Mouse (Mus musculus) intestine, embryonic 16.5 days (tissue): ENCODE measurements around the gene Fbp1. TPM values are rescaled to one million over a fixed set of nuclear protein-coding genes. Genes with fewer than 3 reads are reported as not detected.
A peak's percentile ranks its signal among the peaks of the same experiment; 100 is the strongest.
"Not testable (repeated sequence)": the region's sequence is repeated elsewhere in the genome, so short reads cannot be mapped to it uniquely, and the experiment has no call there.

Source experiments
- ATAC-seq: fragments of 200-750 bp; cut with Nextera tagmentation; 2 replicates; pipeline ENCODE4 v1.8.0; 2017; ENCODE audit warnings: moderate TSS enrichment, moderate library complexity
- H3K27ac ChIP-seq: fragments of 300-500 bp; sonication (generic); 2 replicates; pipeline ENCODE4 v1.5.1; 2014; ENCODE audit warnings: mild to moderate bottlenecking, low read length
- H3K27me3 ChIP-seq: fragments of 300-500 bp; sonication (generic); replicated peaks from 2 replicates; pipeline ENCODE4 v1.6.1; 2014; ENCODE audit warnings: low read length, control low read depth, mixed read lengths; ENCODE audit not compliant: control insufficient read depth, insufficient read depth
- H3K36me3 ChIP-seq: fragments of 300-500 bp; sonication (generic); 2 replicates; pipeline ENCODE4 v1.6.1; 2014; ENCODE audit warnings: low read length, control low read depth; ENCODE audit not compliant: control insufficient read depth, insufficient read depth
- H3K4me1 ChIP-seq: fragments of 300-500 bp; sonication (generic); 2 replicates; pipeline ENCODE4 v1.6.1; 2014; ENCODE audit warnings: low read length, control low read depth, mixed read lengths; ENCODE audit not compliant: control insufficient read depth, insufficient read depth
- H3K4me2 ChIP-seq: fragments of 300-500 bp; sonication (generic); 2 replicates; pipeline ENCODE4 v1.6.1; 2014; ENCODE audit warnings: low read depth, low read length, control low read depth
- H3K4me3 ChIP-seq: fragments of 300-500 bp; sonication (generic); 2 replicates; pipeline ENCODE4 v1.5.1; 2014; ENCODE audit warnings: mild to moderate bottlenecking, low read length
- H3K9ac ChIP-seq: fragments of 300-500 bp; sonication (generic); 2 replicates; pipeline ENCODE4 v1.6.1; 2014; ENCODE audit warnings: low read depth, low read length
- H3K9me3 ChIP-seq: fragments of 300-500 bp; sonication (generic); 2 replicates; pipeline ENCODE4 v1.6.1; 2016; ENCODE audit warnings: low read length, control low read depth; ENCODE audit not compliant: control insufficient read depth
- WGBS: fragments of 180-500 bp; shearing (Covaris S2); extraction: QIAGEN DNeasy Blood & Tissue Kit; methylation state at CpG from one replicate; pipeline ENCODE4 v1.1.7; 2014; 5-methylcytosine and 5-hydroxymethylcytosine counted together
- polyA plus RNA-seq: library from polyadenylated mRNA; unstranded; fragments of >200 nt; fragmentation: Nextera tagmentation; extraction: Ambion mirVana; gene quantifications from 2 replicates; pipeline ENCODE4 v1.2.1, GENCODE M21; 2015

Gene Fbp1
- polyA plus RNA-seq, 1 experiment from 2014 or later: 6.3 TPM

- Histone ChIP-seq H3K36me3 (no peaks in the 10 kb centered on the region), H3K4me1 (peaks cover 12% of the 10 kb centered on the region), H3K4me2 (peak within 1 kb of the TSS; percentile 75), H3K27me3 (no peaks in the 10 kb centered on the region), H3K9ac (peak within 1 kb of the TSS; percentile 51), H3K9me3 (no peaks in the 10 kb centered on the region), H3K4me3 (peak within 1 kb of the TSS; percentile 49), H3K27ac (peak within 1 kb of the TSS; percentile 92)
- peak; percentile 94 for ATAC-seq
- WGBS: 47% methylated on average over 21 of the region's 21 CpGs
These were observed 29.9 kb downstream of the Fbp1 start, which contains the start of gene Fbp2 for GRCm38 (mm10) chr13:62857941-62858915. Gene Fbp2 (minus strand): TSS chr13:62858422.

GRCm38 (mm10) chr13:62856850-62857249 lies 31.2 kb downstream of the Fbp1 start:
- no peaks in the 10 kb centered on the region for H3K36me3 ChIP-seq
- H3K4me3 ChIP-seq: peak overlapping the region; percentile 49
- ATAC-seq: no peak; the same call in 1 of the 2 replicates
- H3K9ac ChIP-seq: no peak overlapping the region
- 66% methylated on average over 14 of the region's 14 CpGs for WGBS
- peak overlapping the region; percentile 75 for H3K4me2 ChIP-seq
- no peaks in the 10 kb centered on the region for H3K27me3 ChIP-seq
- peaks cover 12% of the 10 kb centered on the region for H3K4me1 ChIP-seq
- peak overlapping the region; percentile 66; the same call in 1 of the 2 replicates for H3K27ac ChIP-seq
- H3K9me3 ChIP-seq: no peaks in the 10 kb centered on the region

- no peaks in the 10 kb centered on the region for H3K9me3 ChIP-seq
- no peaks in the 10 kb centered on the region for H3K27me3 ChIP-seq
- H3K4me2 ChIP-seq: peak overlapping the region; percentile 75
- peak; percentile 57 for ATAC-seq
- no peaks in the 10 kb centered on the region for H3K36me3 ChIP-seq
- H3K9ac ChIP-seq: peak overlapping the region; percentile 57; the same call in 1 of the 2 replicates
- WGBS: 7% methylated on average over 5 of the region's 5 CpGs
- no peak overlapping the region for H3K27ac ChIP-seq
- H3K4me1 ChIP-seq: peaks cover 12% of the 10 kb centered on the region
- H3K4me3 ChIP-seq: peak overlapping the region; percentile 49
These were observed 31.8 kb downstream of the Fbp1 start for GRCm38 (mm10) chr13:62856305-62856675.

- WGBS: 33% methylated on average over 25 of the region's 25 CpGs
- Histone ChIP-seq H3K36me3 (no peaks in the 10 kb centered on the region), H3K27me3 (no peaks in the 10 kb centered on the region), H3K9ac (0 out of 2 replicates have a peak overlapping the region, but pooled peaks have one; percentile 57), H3K4me3 (peak overlapping the region; percentile 49), H3K27ac (no peak overlapping the region), H3K9me3 (no peaks in the 10 kb centered on the region), H3K4me1 (peaks cover 12% of the 10 kb centered on the region), H3K4me2 (peak overlapping the region; percentile 75)
- no peak for ATAC-seq
These were observed 32.4 kb downstream of the Fbp1 start for GRCm38 (mm10) chr13:62855396-62856304.

- Histone ChIP-seq H3K4me3 (no peak overlapping the region), H3K27me3 (no peaks in the 10 kb centered on the region), H3K27ac (no peak overlapping the region), H3K9me3 (no peaks in the 10 kb centered on the region), H3K4me2 (0 out of 2 replicates have a peak overlapping the region, but pooled peaks have one; percentile 6), H3K36me3 (no peaks in the 10 kb centered on the region), H3K9ac (no peak overlapping the region; the same call in 1 of the 2 replicates), H3K4me1 (peaks cover 12% of the 10 kb centered on the region)
- ATAC-seq: no peak
- WGBS: 17% methylated on average over 15 of the region's 15 CpGs
These were observed 33.4 kb downstream of the Fbp1 start for GRCm38 (mm10) chr13:62854666-62855065.

- WGBS: 45% methylated on average over 4 of the region's 4 CpGs
- H3K4me1 ChIP-seq: peaks cover 5% of the 10 kb centered on the region
- no peaks in the 10 kb centered on the region for H3K36me3 ChIP-seq
- H3K4me3 ChIP-seq: no peak overlapping the region
- H3K27me3 ChIP-seq: no peaks in the 10 kb centered on the region
- H3K4me2 ChIP-seq: no peak overlapping the region
- no peaks in the 10 kb centered on the region; the same call in 1 of the 2 replicates for H3K9me3 ChIP-seq
- H3K27ac ChIP-seq: 0 out of 2 replicates have a peak overlapping the region, but pooled peaks have one; percentile 33
- no peak overlapping the region for H3K9ac ChIP-seq
- peak; percentile 26; the same call in 1 of the 2 replicates for ATAC-seq
These were observed 54.7 kb downstream of the Fbp1 start for GRCm38 (mm10) chr13:62833341-62833740.

GRCm38 (mm10) chr13:62832239-62832638 lies 55.8 kb downstream of the Fbp1 start:
- Histone ChIP-seq H3K9me3 (no peaks in the 10 kb centered on the region; the same call in 1 of the 2 replicates), H3K4me1 (peaks cover 5% of the 10 kb centered on the region), H3K9ac (no peak overlapping the region), H3K27me3 (no peaks in the 10 kb centered on the region), H3K36me3 (no peaks in the 10 kb centered on the region), H3K27ac (no peak overlapping the region), H3K4me2 (no peak overlapping the region), H3K4me3 (no peak overlapping the region)
- peak; percentile 30; the same call in 1 of the 2 replicates for ATAC-seq
- WGBS: 60% methylated on average over 2 of the region's 2 CpGs

GRCm38 (mm10) chr13:62815705-62816104 lies 72.4 kb downstream of the Fbp1 start:
- 86% methylated on average over 3 of the region's 3 CpGs for WGBS
- not testable (repeated sequence) for ATAC-seq

More at GRCm38 (mm10) chr13:62815705-62816104, 72.4 kb downstream of the Fbp1 start:
- not testable (repeated sequence) for H3K4me1 ChIP-seq, H3K4me2 ChIP-seq, H3K36me3 ChIP-seq, H3K9me3 ChIP-seq, H3K27ac ChIP-seq, H3K9ac ChIP-seq, H3K27me3 ChIP-seq, H3K4me3 ChIP-seq
